Mouse (Mus musculus): ENCODE results near the gene Sfrp2.

GRCm38 (mm10) chr3:83783716-83784469 lies 17.8 kb downstream of the Sfrp2 start:
- TF ChIP-seq CTCF (conservative IDR thresholded peaks at IDR 0.05; ENCODE audit: low read length) (no peak), POU5F1 (IDR thresholded peaks at IDR 0.05; ENCODE audit: borderline replicate concordance, low read length) (no peak)

All from E14TG2a.4 (cell line).